Mouse (Mus musculus): ENCODE measurements around the gene Smarca4.

Smarca4 gene

DNA sequence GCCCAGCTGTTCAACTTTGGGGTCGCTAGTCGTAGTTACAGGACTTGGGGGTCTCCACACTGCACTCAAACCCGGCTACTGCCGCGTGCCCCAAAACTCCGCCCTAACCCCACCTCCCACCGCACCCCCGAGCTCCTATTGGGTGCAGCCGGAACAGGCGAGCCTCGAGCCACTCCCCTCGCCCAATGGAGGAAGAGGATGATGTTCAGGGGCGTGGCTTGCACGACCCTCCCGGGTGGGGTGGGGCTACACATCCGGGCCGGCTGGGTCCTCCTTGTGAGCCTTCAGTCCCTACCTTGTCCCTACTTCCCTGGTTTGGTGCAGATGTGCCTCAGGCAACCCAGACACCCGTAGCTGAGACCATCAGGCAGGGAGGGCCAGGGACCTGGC lies 108.2 kb downstream of the Smarca4 start:
- peak; percentile 94 for DNase-seq

DNA sequence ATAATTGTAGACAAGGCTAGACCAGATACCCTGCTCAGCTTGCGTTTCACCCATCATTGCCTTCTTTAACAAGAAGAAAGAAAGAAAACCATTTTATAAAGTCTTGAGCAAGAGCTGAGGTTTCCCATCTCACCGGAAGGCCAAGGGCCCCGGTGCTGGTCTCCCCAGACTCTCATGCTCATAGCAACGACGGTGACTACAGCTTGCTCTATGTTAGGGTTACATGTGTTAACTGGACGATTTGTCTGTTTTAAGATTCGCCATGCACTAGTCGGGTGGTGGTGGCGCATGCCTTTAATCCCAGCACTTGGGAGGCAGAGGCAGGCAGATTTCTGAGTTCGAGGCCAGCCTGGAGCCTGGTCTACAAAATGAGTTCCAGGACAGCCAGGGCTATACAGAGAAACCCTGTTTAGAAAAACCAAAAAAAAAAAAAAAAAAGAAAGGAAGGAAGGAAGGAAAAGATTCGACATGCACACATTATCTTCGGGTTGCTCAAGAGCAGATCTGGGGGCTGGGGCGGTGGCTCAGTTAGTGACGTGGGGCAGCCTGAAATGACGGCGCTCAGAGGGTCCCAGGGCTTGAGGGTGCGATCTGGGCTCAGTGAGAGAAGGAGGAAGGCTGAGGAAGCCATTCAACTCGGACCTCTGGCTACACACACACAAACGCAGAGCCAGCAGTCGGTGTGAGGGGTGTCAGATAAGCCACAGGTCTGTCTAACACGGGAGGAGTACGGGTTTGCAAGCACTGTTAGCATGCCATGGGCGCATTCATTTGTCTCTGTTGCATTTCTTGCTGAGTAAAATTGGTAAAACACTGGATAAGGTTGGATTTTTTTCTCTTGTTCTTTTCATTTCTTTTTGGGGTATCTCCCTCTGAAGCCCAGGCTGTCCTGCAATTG lies 109.5 kb downstream of the Smarca4 start:
- no peak for DNase-seq

DNA sequence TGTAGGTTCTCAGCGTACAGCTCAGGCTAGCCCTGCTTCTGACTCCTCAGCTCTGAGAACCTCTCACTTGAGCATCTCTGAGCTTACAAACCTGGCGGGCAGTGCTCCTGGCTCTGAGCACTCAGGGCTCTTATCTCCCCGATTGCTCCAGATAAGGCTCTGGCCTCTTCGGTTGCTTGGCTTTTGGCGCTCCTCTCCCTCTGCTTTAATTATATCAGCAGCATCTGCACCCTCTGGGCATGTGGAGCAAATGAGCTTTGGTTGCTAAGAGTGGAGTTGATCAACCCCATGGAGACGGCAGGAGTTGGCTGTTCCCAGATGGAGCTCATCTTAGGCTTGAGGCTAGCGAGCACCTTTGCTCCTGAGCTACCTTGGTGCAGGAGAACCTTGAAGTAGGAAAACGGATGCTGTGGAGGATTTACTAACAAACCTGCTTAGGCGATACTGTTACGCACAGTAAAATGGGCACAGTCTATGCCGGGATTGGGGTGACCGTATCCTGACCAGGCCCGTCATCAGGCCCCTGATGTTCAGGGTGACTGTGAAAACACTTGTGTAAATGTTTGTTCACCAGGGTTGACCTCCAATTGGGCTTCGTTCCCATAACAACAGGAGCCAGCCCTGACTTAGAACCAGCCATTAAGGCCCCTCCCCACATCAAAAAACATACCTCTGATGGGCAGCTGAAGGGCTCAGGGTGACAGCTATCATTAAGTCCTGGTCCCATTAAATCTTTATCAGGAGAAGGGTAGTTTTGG lies 110.4 kb downstream of the Smarca4 start:
- no peak for DNase-seq

DNA sequence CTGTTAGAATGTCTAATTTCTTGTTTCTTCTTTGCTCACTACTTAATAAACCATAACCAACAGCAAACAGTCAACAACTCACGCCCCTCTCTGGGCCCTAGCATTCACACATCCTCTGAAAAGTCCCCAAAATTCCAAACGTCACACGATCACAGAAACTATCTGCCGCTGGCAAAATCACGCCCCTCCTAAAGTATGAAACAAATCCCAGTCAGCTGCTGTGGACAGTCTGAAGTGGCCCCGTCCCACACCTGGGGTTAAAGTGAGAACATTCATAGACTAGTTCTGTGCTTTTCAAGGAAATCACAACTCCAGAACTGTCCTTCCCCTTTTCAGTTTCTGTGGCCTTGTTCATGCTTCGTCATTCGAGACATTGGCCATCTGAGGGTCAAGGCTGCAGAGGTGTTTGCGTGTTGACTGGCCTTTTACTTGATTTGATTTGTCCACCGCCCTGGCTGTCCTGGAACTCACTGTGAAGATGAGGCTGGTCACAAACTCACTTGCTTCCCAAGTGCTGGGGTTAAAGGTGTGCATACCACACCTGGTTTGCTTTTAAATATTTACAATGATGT lies 112.4 kb downstream of the Smarca4 start:
- DNase-seq, result no peak

- DNase-seq, result no peak
Observed at GRCm38 (mm10) chr9:21729264-21729663, 113.3 kb downstream of the Smarca4 start.

GRCm38 (mm10) chr9:21732288-21732687 lies 116.3 kb downstream of the Smarca4 start:
- no peak for DNase-seq

- DNase-seq, result no peak
Observed at GRCm38 (mm10) chr9:21733446-21733845, 117.5 kb downstream of the Smarca4 start.

GRCm38 (mm10) chr9:21733989-21734388 lies 118.0 kb downstream of the Smarca4 start:
- DNase-seq, result no peak

GRCm38 (mm10) chr9:21735126-21735525 lies 119.2 kb downstream of the Smarca4 start:
- no peak for DNase-seq

DNA sequence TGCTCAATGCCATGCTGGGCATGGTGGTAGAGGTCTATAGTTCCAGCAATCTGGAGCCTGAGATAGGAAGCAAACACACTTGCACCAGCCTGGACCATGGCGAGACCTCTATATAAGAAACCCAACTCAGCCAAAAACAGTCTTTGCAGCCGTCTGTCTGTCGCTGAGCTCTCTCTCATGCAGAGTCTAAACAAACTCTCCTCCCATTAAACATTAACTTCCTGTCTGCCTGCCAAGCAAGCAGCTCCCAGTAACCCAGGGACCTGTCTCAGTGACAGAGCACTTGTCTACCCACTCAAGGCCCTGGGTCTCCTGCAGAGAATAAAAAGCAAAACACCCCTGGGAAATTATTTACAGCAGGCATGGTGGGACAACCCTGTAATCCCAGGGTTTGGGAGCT lies 120.6 kb downstream of the Smarca4 start:
- no peak for DNase-seq

GRCm38 (mm10) chr9:21737188-21737587 lies 121.2 kb downstream of the Smarca4 start:
- peak; percentile 81 for DNase-seq

GRCm38 (mm10) chr9:21738776-21739175 lies 122.8 kb downstream of the Smarca4 start:
- DNase-seq, result no peak

DNA sequence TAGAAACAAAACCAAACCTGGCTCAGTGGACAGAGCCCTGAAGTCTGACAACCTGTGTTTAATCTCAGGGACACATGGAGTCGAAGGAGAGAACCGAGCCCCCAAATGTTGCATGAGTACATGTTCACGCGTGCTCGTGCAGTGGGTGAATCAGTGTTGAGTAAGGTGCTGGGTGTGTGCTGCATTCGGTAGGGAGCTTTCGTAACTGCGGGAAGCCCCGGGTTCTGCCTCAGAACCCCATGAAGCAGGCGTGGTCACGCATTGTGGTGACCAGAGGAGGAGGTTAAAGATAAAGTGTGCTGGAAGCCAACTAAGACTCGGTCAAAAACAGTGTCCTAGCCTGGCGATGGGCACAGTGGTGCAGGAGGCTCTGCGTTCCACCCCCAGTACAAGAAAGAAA lies 124.5 kb downstream of the Smarca4 start:
- DNase-seq, result no peak

DNA sequence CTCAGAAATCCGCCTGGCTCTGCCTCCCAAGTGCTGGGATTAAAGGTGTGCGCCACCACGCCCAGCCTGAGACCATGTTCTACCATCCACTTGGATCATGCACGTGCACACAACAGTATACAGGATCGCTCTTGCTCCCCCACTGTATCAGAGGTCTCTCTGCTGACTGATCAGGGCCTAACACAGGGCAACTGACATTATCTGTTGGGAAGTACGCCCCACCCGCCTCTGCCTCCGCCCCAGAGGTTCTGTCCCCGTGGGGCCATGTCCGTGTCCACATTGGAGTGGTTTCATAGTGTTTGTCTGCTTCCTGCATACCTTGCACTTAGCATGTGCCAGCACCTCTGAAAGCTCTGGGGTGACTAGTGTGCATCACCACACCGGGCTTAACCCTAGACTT lies 125.5 kb downstream of the Smarca4 start:
- no peak for DNase-seq

DNA sequence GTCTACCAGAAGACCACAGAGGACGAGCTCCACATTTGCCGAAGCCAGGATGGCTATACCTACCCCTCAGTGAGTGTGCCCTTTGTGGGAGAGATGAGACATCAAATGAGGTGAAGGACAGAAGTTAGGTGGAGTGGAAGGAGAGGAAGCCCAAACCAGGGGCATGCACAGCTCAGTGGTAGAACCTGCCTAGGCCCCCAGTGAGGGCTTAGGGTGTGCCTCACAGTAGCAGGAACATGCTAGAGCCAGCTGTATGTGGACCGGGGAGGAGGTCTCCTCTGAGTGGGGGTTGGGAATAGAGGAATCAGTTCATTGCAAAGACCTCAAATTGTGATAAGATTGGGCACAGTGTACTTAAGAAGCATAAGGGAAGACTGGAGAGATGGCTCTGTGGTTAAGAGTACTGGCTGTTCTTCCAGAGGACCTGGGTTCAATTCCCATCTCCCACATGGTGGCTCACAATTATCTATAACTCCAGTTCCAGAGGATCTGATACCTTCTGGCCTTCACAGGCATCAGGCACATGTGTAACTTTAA lies 131.3 kb downstream of the Smarca4 start:
- no peak for DNase-seq

- DNase-seq, result no peak
Observed at GRCm38 (mm10) chr9:21748033-21748432, 132.1 kb downstream of the Smarca4 start.

DNA sequence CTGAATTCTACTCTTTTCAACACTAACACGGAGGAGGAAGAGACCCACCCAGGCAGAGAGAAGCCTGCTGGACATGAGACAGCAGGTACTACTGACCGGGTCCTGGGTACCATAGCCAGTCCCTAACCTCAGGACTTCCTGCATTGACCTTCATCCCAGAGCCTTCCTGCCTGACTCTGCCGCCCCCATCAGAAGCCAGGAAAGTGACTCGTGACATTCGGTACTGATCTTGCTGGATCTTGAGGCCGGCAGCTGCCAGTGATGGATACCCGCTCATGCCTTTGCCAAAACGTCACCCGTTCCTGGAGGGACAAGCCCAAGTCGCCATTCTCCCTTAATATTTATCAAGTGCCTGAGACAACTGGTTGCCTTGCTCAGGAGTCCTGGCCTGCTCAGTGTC lies 132.5 kb downstream of the Smarca4 start:
- DNase-seq, result no peak

GRCm38 (mm10) chr9:21749382-21750118 lies 133.6 kb downstream of the Smarca4 start:
- DNase-seq, result no peak

DNA sequence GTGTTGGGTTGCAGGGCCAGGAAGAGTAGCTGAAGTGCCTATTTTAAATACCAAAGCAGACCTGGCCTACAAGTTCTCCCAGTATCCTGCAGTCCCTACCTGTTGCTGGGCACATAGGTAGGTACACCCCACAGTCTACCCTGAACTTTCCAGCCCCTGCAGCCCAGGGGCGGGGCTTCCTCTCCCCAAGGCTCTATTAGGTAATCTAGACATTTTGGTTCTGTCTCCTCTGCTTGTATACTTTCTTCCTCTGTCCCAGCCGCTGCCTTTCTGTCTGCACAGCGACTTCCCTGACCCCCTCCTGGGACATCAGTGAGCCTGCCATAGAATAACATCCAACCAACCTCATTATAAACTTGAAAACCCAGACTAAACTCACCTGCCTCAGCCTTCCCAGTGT lies 134.4 kb downstream of the Smarca4 start:
- no peak for DNase-seq

- DNase-seq, result no peak
Observed at GRCm38 (mm10) chr9:21751347-21751746, 135.4 kb downstream of the Smarca4 start.

DNA sequence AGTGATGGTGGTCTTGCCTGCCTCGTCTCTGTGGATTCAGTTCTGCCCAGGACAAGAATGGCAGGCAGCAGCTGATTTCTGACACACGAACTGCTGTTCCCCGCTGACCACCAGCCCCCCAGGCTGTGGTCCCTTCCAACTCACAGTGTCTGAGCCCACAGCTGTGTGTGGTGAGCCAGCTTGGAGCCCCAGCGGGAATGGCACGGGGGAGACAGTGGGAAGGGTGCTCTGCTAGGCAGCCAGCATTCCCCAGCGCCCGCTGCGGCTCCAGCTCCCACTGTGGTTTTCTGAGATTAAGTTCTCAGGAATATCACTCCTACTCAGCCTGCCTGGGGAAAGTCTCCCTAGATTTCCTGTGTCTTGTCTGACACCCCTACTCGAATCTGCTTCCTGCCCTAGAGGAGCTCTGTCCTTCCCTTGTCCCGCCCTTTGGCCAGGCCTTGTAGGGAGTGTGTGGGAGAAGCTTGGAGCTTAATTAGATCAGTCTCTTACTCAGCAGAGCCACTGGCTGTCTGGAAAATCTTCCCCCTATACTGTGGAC lies 136.4 kb downstream of the Smarca4 start:
- DNase-seq, result peak; percentile 61

Data from right cerebral cortex, adult 18-20 months (tissue).